Mouse (Mus musculus) heart, adult 11 months (tissue): ENCODE measurements around the gene Wwp2.
A peak's percentile ranks its signal among the peaks of the same experiment; 100 is the strongest.

Experiments used
- DNase-seq: peaks from one replicate; pipeline ENCODE4 v3.0.0; 2022

Wwp2 gene

DNA sequence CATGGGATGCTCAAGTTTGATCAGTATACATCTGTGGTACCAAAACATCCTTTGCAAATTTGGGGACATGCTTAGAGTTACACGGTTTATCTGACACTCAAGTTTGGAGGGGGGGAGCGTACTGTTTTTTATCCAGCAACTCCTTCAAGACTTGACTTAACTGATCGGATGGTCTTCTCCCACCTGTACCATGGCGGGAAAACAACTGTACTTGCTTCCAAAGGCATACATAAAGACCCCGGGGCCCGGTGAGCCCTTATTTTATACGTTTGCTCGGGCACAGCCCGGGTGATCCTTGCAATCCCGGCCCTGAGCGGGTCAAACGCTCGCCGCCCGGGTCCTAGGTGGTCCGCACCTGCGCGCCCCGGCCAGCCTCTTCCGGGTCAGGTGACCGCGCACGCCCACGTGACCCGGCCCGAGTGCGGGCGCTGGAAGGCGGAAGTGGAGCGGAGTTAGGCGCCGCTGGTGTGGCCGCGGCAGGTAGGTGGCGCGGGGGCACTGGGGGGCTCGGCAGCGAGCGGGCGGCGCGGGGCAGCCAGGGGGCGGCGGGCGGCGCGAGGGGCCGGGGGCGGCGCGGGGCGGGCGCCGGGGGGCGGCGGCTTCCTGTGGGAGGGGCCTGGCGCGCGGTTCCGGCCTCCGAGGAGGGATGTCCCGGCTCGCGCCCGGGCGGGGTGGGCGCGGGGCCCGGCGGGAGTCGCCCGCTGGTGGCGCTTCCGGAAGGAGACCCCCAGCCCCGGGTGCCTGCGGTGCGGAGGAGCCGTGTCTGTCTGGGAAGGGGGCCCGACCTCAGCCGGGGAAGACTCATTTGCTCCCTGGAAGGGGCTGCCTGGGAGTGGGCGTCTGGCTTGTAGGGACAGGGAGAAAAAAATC, at the start of gene Wwp2:
Gene Wwp2 (plus strand): TSS at position 404 of the 870 bp plus-strand sequence.
- DNase-seq: peak; percentile 99

DNA sequence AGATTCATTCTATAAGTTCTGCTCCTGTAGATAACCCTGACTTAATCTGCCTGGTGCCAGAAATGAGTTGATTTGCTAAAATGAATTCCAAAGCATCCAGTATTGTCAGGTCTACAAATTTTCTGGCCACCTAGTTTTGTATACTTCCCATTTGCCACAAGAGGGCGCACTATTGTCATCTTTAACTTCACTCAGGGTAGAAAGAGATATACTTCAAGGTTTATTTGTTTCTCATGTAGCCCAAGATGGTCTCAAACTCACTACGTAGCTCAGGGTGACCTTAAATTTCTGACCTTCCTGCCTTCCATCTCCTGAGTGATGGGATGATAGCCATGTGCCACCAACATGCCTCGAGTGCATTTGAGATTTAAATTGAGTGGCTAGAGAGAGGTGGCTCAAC, 49.5 kb upstream of the Wwp2 start:
- DNase-seq: peak; percentile 64

DNA sequence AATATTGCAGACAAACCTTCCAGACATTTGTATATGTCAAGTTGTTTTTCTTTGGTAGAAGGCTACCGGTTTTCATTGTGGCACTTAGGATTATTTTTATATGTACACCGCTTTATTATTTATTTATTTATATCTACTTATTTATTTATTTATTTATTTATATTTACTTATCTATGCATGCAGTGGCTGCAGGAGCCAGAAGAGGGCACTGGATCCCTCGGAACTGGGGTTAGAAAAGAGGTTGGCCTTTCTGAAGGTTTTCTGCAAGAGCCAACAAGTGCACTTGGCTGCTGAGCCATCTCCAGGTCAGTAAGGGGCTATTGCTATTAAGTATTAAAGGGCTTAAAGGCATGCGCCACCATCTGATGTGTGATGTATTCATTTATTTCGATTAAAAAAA, 48.3 kb upstream of the Wwp2 start:
- DNase-seq: peak; percentile 83

DNA sequence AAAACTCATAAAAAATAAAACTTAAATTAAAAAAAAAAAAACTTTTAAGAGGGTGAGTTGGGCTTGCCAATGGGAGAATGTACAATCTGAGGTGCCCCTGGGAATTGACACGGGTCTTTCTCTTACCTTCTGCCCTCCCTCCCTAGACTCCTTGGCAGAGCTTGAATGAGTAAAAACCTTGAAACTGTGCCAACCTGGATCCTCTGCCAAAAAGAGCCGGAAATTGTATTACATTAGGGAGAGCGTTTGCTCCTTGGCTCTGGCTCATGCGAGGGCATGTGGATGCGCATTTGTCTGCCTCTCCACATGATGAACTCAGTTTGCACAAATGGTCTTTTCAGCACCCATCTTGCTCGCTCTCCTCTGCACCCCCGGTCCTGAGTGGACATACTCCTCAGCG, 46.6 kb upstream of the Wwp2 start:
- peak; percentile 91 for DNase-seq

DNA sequence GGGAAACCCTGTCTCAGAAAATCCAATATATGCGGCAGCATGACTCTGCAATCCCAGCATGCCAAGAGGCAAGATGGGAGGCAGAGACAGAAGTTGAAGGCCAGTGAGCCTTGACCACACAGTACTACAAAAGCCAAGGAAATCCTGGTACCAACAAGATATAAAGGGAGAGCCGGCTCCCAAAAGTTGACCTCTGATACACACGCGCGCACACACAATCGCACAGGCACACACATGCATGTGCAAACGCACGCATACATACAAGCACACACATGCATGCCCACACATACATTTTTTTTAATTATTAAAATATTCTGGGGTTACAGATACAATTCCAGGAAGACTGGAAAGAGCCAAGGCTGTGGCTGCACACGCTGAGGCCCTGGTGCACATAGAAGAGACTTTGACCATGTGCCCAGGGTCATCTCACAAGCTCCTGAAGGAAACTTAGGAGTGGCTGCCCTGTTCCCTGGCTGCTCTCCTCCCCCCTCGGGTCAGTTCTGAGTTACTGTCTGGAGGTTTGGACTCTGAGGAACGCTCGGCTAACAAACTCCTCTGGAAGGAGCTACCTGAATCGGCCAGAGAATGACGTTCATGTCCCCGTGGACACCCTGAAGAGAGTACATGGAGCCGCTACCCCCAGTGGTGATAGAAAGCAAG, 45.6 kb upstream of the Wwp2 start:
- DNase-seq: peak; percentile 74

DNA sequence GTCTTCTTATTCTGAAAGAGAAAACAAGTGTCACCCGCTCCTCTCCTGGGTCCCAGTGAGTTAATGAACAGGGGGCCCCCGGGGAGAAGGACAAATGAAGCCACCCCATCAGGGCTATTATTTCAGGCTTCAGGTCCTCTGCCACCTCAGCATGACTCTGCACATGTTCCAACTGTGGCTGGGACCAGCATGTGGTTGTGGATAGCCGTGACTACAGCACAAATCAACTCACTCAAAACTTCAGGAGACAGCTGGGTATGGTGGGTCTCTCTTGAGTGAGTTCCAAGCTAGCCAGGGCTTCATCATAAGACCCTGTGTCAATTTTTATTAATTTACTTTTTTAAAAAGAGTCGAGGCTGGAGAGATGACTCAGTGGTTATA, 45.0 kb upstream of the Wwp2 start:
- DNase-seq: no peak

DNA sequence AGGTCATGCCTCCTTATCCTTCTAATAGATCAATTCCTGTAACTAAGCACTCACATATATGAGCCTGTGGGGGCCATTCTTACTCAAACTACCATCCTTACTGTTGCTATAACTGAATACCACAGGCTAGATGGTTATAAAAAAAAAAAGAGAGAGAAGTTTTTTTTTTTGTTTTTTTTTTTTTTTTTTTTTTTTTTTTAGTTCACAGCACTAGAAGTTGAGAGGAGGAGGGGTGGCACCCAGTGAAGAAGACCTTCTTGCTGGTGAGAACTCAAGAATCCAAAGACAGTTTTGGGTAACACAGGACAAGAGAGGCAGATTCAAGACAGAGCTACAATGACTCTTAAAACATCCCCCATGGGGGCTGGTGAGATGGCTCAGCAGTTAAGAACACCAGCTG, 40.8 kb upstream of the Wwp2 start:
- DNase-seq: no peak

DNA sequence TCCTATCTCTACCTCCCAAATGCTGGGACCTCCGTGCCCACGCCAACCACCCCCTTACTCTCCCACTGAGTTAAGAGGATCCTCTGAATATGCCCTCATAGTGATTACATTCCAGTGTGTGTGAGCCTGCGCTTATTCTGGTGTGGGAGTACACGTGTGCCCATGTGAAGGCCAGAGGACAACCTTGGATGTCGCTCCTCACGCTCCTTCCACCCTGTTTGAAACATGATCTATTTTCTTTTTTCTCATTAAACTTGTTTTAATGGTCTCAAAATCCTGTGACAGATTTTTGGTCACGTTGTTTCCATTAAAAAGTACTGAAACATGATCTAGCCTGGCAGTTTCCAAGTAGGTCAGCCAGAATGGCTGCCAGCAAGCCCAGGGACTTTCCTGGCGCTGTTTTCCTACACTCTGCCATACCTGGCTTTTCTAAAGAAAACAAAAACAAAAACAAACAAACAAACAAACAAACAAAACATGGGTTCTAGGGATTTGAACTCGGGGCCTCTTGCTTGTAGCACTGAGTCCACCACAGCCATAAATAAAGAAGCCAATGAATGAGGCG, 40.0 kb upstream of the Wwp2 start:
- no peak for DNase-seq

DNA sequence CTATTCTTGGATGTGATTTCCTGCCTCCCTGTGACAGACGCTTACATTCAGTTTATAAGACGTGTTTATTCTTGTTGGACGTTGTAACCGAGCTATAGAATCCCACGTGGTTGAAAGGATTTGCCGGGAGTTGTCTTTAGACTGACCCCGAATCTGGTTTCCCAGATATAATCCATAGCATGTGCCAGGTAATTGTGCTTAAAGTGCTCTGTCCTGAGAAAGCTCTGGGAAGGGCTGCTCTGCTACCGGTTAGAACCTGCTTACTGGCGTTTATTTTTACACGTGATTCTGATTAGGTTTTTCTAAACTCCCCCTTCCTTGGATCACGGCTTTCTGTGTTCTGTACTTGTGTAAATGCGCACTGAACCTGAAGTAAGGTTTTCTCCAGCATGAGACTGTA, 38.5 kb upstream of the Wwp2 start:
- no peak for DNase-seq

DNA sequence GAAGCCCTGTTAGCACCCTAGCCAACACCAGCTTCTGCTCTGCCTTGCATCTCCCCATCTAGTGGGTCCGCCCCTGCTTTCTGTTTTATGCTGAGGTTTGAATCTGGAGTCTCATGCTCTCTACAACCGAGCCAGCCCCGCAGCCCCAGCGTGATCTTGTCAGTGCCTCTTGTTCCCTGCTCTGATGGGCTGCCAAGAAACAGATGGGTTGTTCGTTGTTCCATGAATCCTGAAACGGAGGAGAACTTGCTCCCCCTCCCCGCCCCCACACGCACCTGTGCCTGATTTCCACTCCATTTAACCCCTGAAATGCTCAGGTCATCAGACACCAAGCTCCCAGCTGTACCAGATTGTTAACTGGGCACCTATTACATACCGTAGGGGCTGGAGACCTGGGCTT, 36.7 kb upstream of the Wwp2 start:
- no peak for DNase-seq

DNA sequence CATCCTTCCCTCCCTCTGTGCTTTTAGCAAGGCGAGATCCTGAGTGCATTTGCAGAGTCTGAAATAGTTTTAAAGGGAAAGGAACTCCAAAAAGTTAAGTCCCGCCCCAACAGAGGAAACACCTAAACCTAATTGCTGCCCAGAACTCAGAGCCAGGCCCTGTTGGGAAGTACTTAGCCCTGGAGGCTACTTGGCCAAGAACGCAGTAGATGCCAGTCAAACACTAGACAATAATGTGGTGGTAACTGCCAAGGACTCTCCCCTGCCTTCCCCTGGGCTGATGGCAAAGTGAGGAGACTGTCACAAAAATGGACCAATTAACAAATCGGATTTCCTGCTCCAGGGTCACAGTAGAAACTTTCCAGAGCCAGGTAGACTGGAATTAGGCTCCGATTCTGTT, 34.3 kb upstream of the Wwp2 start:
- DNase-seq: peak; percentile 92

DNA sequence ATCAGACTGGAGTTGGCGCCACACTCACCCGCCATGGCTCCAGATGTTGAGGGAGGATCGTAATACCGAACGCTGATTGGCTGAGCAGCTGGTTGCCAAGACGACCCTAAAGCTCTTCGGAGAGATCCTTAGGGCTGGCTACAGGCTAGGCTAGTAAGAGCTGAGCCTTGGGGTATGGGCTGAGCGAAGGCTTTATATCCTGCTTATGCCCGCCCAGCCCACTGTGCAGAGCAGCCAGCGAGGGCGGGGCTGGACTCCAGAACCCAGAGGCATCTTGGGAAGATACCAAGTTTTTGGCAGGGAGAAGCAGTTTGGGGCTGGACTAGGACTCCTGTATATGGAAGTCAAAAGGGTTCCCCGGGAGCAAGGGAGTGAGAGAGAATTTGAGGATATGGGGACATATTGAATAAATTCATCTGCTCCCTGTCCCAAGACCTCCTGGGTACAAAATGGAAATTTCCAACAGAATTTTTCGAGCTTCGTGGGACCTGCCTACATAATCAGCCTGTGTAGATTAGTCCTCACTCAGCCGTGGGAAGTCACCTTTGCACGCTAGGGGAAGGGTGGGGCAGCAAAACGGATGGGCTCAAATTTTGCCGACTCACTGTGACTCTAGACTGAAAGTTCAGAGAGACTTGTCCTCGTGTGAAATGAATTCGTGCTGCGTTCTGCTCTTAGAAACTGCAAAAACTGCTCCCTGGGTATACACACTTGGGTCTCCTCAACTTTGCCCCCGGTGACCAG, 33.0 kb upstream of the Wwp2 start, which contains the start of gene Nqo1:
Gene Nqo1 (minus strand): TSS at position 169 of the 744 bp plus-strand sequence.
- peak; percentile 99 for DNase-seq

DNA sequence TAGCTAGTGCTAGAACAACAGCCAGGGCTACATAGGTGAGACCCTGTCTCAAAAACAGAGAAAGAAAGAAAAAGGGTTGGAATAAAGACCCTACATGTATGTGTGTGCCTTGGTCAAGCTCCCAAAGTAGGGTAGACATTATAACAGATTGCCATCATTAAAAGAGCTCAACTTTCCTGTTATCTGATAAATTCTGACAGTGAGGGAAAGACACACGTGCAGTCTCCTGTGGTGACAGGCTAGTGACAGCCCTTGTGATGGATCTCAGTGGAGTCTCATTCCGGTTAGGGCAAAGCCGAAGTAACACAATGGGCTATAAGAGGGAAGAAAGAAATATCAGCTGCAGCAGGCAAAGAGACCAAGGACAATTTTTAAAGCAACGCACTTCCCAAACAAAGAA, 32.1 kb upstream of the Wwp2 start:
- no peak for DNase-seq

DNA sequence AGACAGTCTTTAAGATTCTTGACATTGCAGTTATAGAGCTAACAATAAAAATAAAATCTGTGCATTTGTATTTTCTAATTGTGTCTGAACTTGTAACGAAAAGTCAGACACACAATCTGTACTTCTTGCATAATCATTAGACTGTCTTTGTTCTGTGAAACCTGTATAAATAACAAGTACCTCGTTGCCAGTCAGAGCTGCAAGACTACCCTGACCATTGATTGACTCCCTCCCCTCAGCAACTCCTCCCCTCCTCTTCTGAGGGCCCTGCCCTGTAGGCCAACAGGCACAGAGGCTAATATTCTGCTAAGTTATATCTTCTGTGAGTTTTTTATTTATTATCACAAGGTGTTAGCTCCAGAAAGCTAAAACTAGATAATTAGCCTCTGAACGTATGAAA, 30.2 kb upstream of the Wwp2 start:
- no peak for DNase-seq

DNA sequence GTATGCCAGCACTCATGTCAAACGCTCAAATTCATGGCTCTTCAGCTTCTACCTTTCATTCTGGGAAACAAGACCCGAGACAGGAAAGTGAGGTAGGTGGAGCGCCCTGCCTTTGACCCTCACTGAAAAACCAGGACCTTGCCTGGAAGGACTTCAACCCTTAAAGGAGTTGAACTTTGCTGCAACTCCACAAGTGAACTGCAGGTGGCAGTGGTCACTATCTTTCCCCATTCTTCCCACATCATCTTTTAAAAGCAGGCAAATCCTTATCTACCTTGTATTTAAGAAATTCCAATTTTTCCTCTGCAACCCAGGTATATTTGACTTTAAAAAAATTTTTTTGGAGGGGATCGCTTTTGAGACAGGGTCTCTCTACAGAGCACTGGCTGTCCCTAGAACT, 24.8 kb upstream of the Wwp2 start:
- DNase-seq: no peak

DNA sequence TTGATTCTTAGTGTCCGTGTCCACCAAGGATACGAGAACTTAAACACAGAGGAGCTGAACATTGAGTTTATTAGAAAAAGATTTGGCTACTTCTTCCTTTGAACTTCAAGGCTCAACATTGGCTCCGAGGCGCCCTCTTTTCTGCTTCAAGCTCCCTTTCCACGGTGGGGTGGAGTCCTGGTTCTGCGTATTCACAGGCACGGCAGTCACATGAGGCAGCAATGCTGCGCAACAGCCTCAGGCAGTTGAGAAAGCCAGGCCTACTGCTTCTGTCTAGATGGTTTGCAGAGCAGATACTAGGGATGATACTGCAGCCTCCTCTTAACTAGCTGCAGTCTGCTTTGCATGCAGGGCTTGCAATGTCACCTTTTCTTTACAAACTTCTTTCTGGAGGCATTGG, 23.6 kb upstream of the Wwp2 start:
- DNase-seq: no peak

DNA sequence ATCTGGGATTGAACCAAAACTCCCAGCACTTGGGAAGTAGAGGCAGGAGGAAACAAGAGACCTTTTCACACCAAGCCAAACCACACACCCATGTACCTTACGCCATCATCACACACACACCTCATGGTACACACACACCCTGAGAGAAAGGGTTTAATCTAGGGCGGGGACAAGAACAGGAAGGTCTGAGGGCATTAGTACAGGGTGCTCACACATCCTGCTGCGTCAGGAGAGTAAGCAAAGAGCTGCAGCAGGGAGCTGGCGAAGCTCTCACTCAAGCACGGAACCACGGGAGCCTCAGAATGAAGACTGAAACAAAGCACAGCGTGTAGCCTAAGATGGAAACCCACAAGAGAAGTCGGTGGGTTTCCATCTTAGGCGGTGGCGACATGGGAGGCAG, 22.3 kb upstream of the Wwp2 start:
- no peak for DNase-seq

DNA sequence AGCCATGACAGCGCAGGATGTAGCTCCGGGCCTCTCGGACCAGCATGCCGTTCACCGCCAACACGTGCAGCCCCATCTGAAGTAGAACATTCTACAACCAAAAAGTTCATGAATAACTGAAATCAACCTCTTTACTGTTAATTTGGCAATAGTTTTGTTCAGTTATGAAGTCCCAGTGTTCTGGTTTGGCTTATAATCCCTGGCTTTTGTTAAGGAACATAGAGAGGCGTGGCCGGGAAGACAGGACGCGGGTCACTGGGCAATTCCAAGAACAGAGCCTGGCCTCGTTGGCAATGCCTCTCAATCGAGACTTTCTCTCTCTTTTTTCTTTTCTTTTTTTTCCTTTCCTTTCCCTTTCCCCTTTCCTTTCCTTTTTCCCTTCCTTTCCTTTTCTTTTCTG, 19.2 kb upstream of the Wwp2 start:
- DNase-seq: no peak

DNA sequence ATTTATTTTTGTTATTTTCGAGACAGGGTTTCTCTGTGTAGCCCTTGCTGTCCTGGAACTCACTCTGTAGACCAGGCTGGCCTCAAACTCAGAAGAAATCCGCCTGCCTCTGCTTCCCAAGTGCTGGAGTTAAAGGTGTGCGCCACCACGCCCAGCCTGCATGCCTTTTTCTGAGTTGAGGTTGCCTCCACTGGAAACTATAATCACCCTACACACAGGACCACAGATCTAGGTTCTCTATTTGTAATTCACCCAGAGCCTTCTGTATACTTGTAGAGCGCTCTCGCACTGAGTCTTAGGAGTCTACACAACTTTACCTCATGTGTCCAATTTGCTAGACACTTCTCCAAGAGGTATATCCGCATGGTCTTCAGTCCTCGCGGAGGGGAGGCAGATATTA, 12.0 kb upstream of the Wwp2 start:
- no peak for DNase-seq

DNA sequence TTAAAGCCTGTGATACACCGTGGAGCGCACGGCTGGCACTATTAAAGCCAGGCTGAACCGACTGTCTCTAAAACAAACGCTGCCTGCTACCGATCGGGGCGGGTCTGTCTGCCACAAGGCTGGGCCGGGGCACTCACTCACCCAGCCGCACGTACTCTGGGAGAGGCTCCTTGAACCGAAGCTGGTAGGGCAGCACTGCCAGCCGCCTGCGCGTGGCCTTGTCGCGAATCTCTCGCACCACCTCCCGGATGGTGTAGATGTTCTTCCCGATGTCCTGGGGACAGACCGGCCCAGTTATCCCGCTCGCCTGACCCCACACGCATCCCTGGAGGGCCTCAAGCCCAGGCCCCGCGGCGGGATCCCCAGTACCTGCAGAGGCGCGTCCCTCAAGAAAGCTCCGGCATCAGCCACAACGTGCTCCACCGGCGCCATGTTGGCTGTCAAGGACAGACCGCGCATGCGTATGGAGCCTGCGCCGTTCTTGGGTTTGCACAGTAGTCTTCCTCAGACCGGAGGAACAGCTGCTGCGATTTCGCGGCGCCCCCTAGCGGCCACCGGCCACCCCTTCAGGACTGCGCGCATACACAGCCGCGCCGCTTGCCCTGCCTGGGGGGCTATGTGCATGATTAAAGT, 11.5 kb upstream of the Wwp2 start, which contains the start of gene Nob1:
Gene Nob1 (minus strand): TSS at position 455 of the 633 bp plus-strand sequence.
- DNase-seq: peak; percentile 99

DNA sequence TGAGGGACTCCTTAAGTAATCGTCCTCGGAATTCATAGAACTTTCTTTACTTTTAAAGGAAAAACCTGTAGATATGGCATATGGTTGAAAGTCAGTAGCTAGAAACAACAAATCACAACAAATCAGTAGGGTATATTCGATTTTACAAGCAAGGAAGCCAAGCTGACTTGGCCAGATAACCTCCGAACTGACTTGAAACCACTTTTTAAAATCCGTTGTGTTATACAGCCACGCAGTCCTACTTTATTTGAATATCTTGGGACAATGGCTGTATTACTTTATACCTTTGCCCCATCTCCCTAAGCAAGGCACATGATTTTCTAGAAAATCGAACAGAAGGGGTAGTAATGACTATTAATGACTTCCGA, 11.0 kb upstream of the Wwp2 start:
- no peak for DNase-seq

DNA sequence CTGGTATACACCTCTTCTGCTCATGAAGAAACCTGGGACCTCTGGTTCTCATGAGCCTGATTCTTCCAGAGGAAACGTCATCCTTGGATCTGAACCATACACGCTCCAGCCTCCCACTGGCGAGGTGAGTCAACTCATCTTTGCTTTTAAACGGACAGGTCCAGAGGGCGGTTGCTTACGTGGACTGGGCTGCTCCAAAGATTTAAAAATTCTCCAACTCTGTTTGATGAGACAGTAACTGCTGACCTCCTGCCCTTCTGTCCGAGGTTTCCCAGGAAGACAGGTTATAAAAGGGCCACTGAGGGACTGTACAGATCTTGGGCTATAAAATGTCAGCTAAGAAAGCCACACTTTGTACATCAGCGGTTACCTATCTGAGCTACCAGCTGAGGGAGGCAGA, 5.3 kb upstream of the Wwp2 start:
- DNase-seq: no peak

DNA sequence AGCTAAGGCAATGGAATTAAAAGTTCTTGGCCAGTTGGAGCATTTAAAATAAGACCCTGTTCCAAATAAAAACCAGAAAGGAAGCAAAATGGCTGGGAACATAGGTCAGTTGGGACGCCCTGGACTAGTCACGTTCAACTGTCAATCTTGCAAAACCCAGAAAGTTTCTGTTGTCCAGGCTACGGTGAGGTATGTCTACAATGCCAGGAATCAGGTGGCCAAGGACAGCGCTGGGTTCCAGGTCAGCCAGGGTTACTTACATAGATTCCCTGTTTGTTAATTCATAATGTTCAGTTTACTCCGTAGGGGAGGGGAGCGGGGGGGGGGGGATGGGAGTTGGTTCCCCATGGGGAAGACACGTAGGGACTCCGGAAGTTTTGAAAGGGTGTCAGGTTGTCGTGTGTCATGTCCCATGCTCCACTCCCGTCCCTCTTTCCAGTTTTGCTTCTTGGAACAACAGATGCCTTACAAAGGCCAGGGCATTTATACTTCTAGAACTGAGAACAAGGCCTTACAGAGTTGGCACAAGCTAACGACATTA, 674 bp upstream of the Wwp2 start:
- no peak for DNase-seq
